Mouse (Mus musculus): ENCODE measurements at regions not wholly inside any gene's neighbourhood (a gene's known extent, or its start where the extent isn't known, plus 50 kb on each side); places are given as distances from the start of the nearest gene placed in this dataset.

- no peak for ATAC-seq (replicated peaks; ENCODE audit: low FRiP score, low TSS enrichment, poor library complexity, severe bottlenecking)
Measured at GRCm38 (mm10) chr2:159012725-159013124, 218.1 kb downstream of the Dhx35 start.

GRCm38 (mm10) chr2:159014553-159014952 lies 219.9 kb downstream of the Dhx35 start:
- ATAC-seq (replicated peaks; ENCODE audit: low FRiP score, low TSS enrichment, poor library complexity, severe bottlenecking) = no peak

- no peak for ATAC-seq (replicated peaks; ENCODE audit: low FRiP score, low TSS enrichment, poor library complexity, severe bottlenecking)
Measured at GRCm38 (mm10) chr2:159019921-159020534, 225.4 kb downstream of the Dhx35 start.

- no peak for ATAC-seq (replicated peaks; ENCODE audit: low FRiP score, low TSS enrichment, poor library complexity, severe bottlenecking)
Measured at GRCm38 (mm10) chr2:159032147-159032546, 237.5 kb downstream of the Dhx35 start.

GRCm38 (mm10) chr2:159039916-159040315 lies 245.3 kb downstream of the Dhx35 start:
- ATAC-seq (replicated peaks; ENCODE audit: low FRiP score, low TSS enrichment, poor library complexity, severe bottlenecking) = no peak

- no peak for ATAC-seq (replicated peaks; ENCODE audit: low FRiP score, low TSS enrichment, poor library complexity, severe bottlenecking)
Measured at GRCm38 (mm10) chr2:159053534-159053933, 258.9 kb downstream of the Dhx35 start.

- ATAC-seq (replicated peaks; ENCODE audit: low FRiP score, low TSS enrichment, poor library complexity, severe bottlenecking) = peak; percentile 84
Measured at GRCm38 (mm10) chr2:159053936-159054335, 259.3 kb downstream of the Dhx35 start.

- ATAC-seq (replicated peaks; ENCODE audit: low FRiP score, low TSS enrichment, poor library complexity, severe bottlenecking) = no peak
Measured at GRCm38 (mm10) chr2:159054451-159054850, 259.8 kb downstream of the Dhx35 start.

GRCm38 (mm10) chr2:159055780-159056179 lies 261.2 kb downstream of the Dhx35 start:
- no peak for ATAC-seq (replicated peaks; ENCODE audit: low FRiP score, low TSS enrichment, poor library complexity, severe bottlenecking)

GRCm38 (mm10) chr2:159056960-159057359 lies 262.4 kb downstream of the Dhx35 start:
- ATAC-seq (replicated peaks; ENCODE audit: low FRiP score, low TSS enrichment, poor library complexity, severe bottlenecking) = no peak

GRCm38 (mm10) chr2:159057506-159057905 lies 262.9 kb downstream of the Dhx35 start:
- no peak for ATAC-seq (replicated peaks; ENCODE audit: low FRiP score, low TSS enrichment, poor library complexity, severe bottlenecking)

- ATAC-seq (replicated peaks; ENCODE audit: low FRiP score, low TSS enrichment, poor library complexity, severe bottlenecking) = no peak
Measured at GRCm38 (mm10) chr2:159062266-159062665, 267.7 kb downstream of the Dhx35 start.

- ATAC-seq (replicated peaks; ENCODE audit: low FRiP score, low TSS enrichment, poor library complexity, severe bottlenecking) = no peak
Measured at GRCm38 (mm10) chr2:159062666-159063065, 268.1 kb downstream of the Dhx35 start.

GRCm38 (mm10) chr2:159064403-159064970 lies 269.9 kb downstream of the Dhx35 start:
- ATAC-seq (replicated peaks; ENCODE audit: low FRiP score, low TSS enrichment, poor library complexity, severe bottlenecking) = no peak

- ATAC-seq (replicated peaks; ENCODE audit: low FRiP score, low TSS enrichment, poor library complexity, severe bottlenecking) = no peak
Measured at GRCm38 (mm10) chr2:159067506-159067905, 272.9 kb downstream of the Dhx35 start.

- no peak for ATAC-seq (replicated peaks; ENCODE audit: low FRiP score, low TSS enrichment, poor library complexity, severe bottlenecking)
Measured at GRCm38 (mm10) chr2:159068303-159069020, 273.9 kb downstream of the Dhx35 start.

- ATAC-seq (replicated peaks; ENCODE audit: low FRiP score, low TSS enrichment, poor library complexity, severe bottlenecking) = no peak
Measured at GRCm38 (mm10) chr2:159069180-159069579, 274.6 kb downstream of the Dhx35 start.

- ATAC-seq (replicated peaks; ENCODE audit: low FRiP score, low TSS enrichment, poor library complexity, severe bottlenecking) = no peak
Measured at GRCm38 (mm10) chr2:159072997-159073690, 278.5 kb downstream of the Dhx35 start.

- ATAC-seq (replicated peaks; ENCODE audit: low FRiP score, low TSS enrichment, poor library complexity, severe bottlenecking) = no peak
Measured at GRCm38 (mm10) chr2:159079836-159080235, 285.2 kb downstream of the Dhx35 start.

GRCm38 (mm10) chr2:159080784-159081544 lies 286.4 kb downstream of the Dhx35 start:
- no peak for ATAC-seq (replicated peaks; ENCODE audit: low FRiP score, low TSS enrichment, poor library complexity, severe bottlenecking)

Measured in megakaryocyte-erythroid progenitor cell, adult 5-6 weeks (primary cell).